Mouse (Mus musculus): ENCODE measurements around the gene Osbpl10.

GRCm38 (mm10) chr9:115038686-115039085, 60.3 kb downstream of the Osbpl10 start:
- TF ChIP-seq TAL1 (IDR thresholded peaks at IDR 0.05; ENCODE audit: low read length) (no peak), GATA1 (IDR thresholded peaks at IDR 0.05; ENCODE audit: low read length) (no peak)

Data from erythroblast, embryonic 14.5 days (primary cell).